Mouse (Mus musculus): Measurements from ENCODE around the gene Zdhhc19. TPM values are rescaled to one million over a fixed set of nuclear protein-coding genes. Genes with fewer than 3 reads are reported as not detected.

Gene Zdhhc19
- polyA plus RNA-seq (2012; rRNA removed), result 218 and 242 TPM in 2 replicates

DNA sequence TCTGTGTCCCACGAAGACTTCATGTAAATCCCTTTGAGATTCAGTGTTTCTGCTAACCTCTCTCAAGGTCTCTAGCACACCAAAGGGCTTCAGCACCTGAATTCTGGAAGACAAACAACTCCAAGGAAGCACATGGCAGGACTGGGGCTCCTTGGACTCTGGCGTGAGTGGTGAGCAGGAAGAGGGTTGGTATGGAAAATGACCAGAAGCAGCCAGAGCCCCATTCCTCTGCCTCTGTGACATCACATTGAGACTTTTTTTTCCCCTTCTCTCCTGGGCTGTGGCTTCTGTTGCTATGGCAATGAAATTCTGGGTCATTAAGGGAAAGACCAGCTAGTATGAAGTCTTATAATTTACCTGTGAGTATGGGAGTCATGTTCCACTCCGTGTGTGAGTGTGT, at the start of gene Zdhhc19:
Gene Zdhhc19 (plus strand): TSS at position 301 of the 400 bp plus-strand sequence.
- Histone ChIP-seq H3K36me3 (ENCODE audit: control insufficient read depth, insufficient read depth, low read length) (no peaks in the 10 kb centered on the region), H3K4me1 (ENCODE audit: control insufficient read depth, insufficient read depth, low read length) (peaks cover 8% of the 10 kb centered on the region), H3K4me3 (ENCODE audit: control insufficient read depth, low read depth, low read length) (peak within 1 kb of the TSS; percentile 94), H3K27me3 (ENCODE audit: control insufficient read depth, insufficient read depth, low read length) (no peaks in the 10 kb centered on the region), H3K27ac (ENCODE audit: control insufficient read depth, insufficient read depth, low read depth, low read length) (peak within 1 kb of the TSS; percentile 56)
- TF ChIP-seq CTCF (IDR thresholded peaks at IDR 0.05; ENCODE audit: control insufficient read depth, insufficient read depth, insufficient replicate concordance, low read depth, low read length) (no peak), POLR2A (IDR thresholded peaks at IDR 0.05; ENCODE audit: control insufficient read depth, low read depth, low read length) (peak; percentile 51; the same call in 1 of the 2 replicates)

DNA sequence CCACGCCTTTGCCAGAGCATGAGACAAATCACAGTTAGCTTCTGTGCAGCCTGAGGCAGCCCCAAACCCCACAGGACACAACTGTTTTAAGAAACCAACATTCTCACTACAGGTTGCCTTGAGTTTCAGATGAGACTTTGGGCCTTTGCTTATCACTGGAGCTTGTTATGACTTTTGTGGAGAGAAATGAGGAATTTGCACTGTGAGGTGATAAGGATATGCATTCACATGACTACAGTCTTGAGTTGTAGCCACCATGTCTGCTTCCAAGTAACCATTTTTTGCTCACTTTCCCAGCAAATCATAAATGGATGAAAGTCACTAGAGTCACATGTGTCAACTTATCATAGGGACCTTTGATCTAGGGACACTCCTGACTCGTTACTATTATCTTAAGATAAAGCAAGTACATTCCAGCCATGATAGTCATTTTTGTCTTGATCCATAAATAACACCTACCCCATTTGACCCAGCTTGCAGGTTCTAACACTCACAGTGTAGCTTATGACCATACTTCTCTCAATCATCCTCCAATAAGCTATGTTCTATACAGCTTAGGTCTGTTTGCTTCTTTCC, 49.4 kb upstream of the Zdhhc19 start:
- H3K4me1 ChIP-seq (ENCODE audit: control insufficient read depth, insufficient read depth, low read length), result no peaks in the 10 kb centered on the region
- H3K27ac ChIP-seq (ENCODE audit: control insufficient read depth, insufficient read depth, low read depth, low read length), result no peak overlapping the region
- H3K36me3 ChIP-seq (ENCODE audit: control insufficient read depth, insufficient read depth, low read length), result no peaks in the 10 kb centered on the region
- TF ChIP-seq CTCF (IDR thresholded peaks at IDR 0.05; ENCODE audit: control insufficient read depth, insufficient read depth, insufficient replicate concordance, low read depth, low read length) (no peak), POLR2A (IDR thresholded peaks at IDR 0.05; ENCODE audit: control insufficient read depth, low read depth, low read length) (no peak)
- H3K4me3 ChIP-seq (ENCODE audit: control insufficient read depth, low read depth, low read length), result no peak overlapping the region
- no peaks in the 10 kb centered on the region for H3K27me3 ChIP-seq (ENCODE audit: control insufficient read depth, insufficient read depth, low read length)

DNA sequence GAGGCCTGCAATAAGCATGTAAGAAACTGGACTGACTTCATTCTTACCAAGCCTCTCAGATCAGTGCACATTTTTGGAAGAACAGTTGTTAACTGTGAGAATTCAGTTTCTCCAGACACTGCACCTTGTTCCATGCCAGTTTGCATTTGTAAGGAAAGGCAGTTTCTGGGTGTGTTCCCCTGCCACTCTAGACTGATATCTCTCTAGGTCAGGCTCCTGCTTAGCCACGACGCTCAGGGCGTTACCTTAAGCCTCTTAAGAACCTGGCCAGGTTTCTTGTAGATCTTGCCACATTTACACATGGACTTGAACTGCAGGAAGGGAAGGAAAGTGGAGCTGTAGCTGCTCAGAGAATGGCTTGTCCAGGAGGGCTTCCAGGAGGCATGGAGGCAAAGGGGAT, 46.4 kb upstream of the Zdhhc19 start:
- Histone ChIP-seq H3K36me3 (ENCODE audit: control insufficient read depth, insufficient read depth, low read length) (peaks cover 1% of the 10 kb centered on the region; the same call in 1 of the 2 replicates), H3K27ac (ENCODE audit: control insufficient read depth, insufficient read depth, low read depth, low read length) (no peak overlapping the region), H3K4me3 (ENCODE audit: control insufficient read depth, low read depth, low read length) (no peak overlapping the region), H3K4me1 (ENCODE audit: control insufficient read depth, insufficient read depth, low read length) (no peaks in the 10 kb centered on the region), H3K27me3 (ENCODE audit: control insufficient read depth, insufficient read depth, low read length) (no peaks in the 10 kb centered on the region)
- TF ChIP-seq CTCF (IDR thresholded peaks at IDR 0.05; ENCODE audit: control insufficient read depth, insufficient read depth, insufficient replicate concordance, low read depth, low read length) (no peak), POLR2A (IDR thresholded peaks at IDR 0.05; ENCODE audit: control insufficient read depth, low read depth, low read length) (no peak)

GRCm38 (mm10) chr16:32450133-32450532, 45.9 kb upstream of the Zdhhc19 start:
- no peak overlapping the region for H3K27ac ChIP-seq (ENCODE audit: control insufficient read depth, insufficient read depth, low read depth, low read length)
- H3K4me1 ChIP-seq (ENCODE audit: control insufficient read depth, insufficient read depth, low read length), result no peaks in the 10 kb centered on the region
- no peak for TF ChIP-seq POLR2A (IDR thresholded peaks at IDR 0.05; ENCODE audit: control insufficient read depth, low read depth, low read length)
- no peak for TF ChIP-seq CTCF (IDR thresholded peaks at IDR 0.05; ENCODE audit: control insufficient read depth, insufficient read depth, insufficient replicate concordance, low read depth, low read length)
- H3K4me3 ChIP-seq (ENCODE audit: control insufficient read depth, low read depth, low read length), result no peak overlapping the region
- no peaks in the 10 kb centered on the region for H3K27me3 ChIP-seq (ENCODE audit: control insufficient read depth, insufficient read depth, low read length)
- peaks cover 1% of the 10 kb centered on the region; the same call in 1 of the 2 replicates for H3K36me3 ChIP-seq (ENCODE audit: control insufficient read depth, insufficient read depth, low read length)

DNA sequence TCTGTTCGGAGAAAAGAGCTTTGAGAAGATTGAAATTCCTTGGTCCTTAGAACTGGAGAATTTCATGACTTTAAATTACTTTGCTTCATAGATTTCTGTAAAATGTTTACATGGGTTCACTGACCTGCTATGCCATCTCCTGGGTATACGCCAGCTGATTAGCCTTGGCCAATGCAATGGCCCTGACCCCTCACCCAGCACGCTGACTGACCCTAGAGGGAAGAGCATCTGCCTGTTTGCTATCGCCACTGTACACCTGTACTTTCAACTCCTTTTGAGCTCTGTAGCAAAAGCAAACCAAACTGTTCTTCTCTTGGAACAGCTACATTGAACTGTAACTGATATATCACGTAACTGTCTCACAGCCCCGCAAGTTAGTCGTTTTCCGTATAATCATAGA, 43.0 kb upstream of the Zdhhc19 start:
- Histone ChIP-seq H3K4me3 (ENCODE audit: control insufficient read depth, low read depth, low read length) (no peak overlapping the region), H3K4me1 (ENCODE audit: control insufficient read depth, insufficient read depth, low read length) (no peaks in the 10 kb centered on the region), H3K27ac (ENCODE audit: control insufficient read depth, insufficient read depth, low read depth, low read length) (no peak overlapping the region), H3K27me3 (ENCODE audit: control insufficient read depth, insufficient read depth, low read length) (no peaks in the 10 kb centered on the region), H3K36me3 (ENCODE audit: control insufficient read depth, insufficient read depth, low read length) (peaks cover 1% of the 10 kb centered on the region; the same call in 1 of the 2 replicates)
- TF ChIP-seq POLR2A (IDR thresholded peaks at IDR 0.05; ENCODE audit: control insufficient read depth, low read depth, low read length) (no peak), CTCF (IDR thresholded peaks at IDR 0.05; ENCODE audit: control insufficient read depth, insufficient read depth, insufficient replicate concordance, low read depth, low read length) (no peak)

DNA sequence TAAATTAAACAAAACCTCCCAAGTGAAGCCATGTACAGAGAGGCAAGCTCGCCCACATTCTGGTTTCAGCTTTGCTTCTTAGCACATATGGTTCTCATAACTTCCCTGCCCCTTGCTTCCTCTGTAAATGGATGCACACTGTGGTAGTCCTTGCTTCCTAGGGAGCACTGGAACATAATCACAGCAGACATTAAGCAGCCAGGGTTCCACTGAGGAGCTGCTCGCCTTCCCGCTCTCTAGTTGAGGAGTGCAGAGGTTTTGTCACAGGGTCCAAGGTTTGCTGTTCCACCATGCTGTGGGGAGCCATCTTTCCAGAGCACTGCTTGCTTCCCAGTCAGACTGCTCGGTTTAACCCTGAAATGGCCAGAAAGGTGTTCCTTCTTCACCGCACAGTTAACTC, 41.4 kb upstream of the Zdhhc19 start:
- no peak overlapping the region for H3K4me3 ChIP-seq (ENCODE audit: control insufficient read depth, low read depth, low read length)
- no peak overlapping the region for H3K27ac ChIP-seq (ENCODE audit: control insufficient read depth, insufficient read depth, low read depth, low read length)
- no peaks in the 10 kb centered on the region for H3K4me1 ChIP-seq (ENCODE audit: control insufficient read depth, insufficient read depth, low read length)
- no peaks in the 10 kb centered on the region for H3K27me3 ChIP-seq (ENCODE audit: control insufficient read depth, insufficient read depth, low read length)
- TF ChIP-seq POLR2A (IDR thresholded peaks at IDR 0.05; ENCODE audit: control insufficient read depth, low read depth, low read length) (no peak), CTCF (IDR thresholded peaks at IDR 0.05; ENCODE audit: control insufficient read depth, insufficient read depth, insufficient replicate concordance, low read depth, low read length) (no peak)
- peaks cover 1% of the 10 kb centered on the region; the same call in 1 of the 2 replicates for H3K36me3 ChIP-seq (ENCODE audit: control insufficient read depth, insufficient read depth, low read length)

GRCm38 (mm10) chr16:32456086-32456485, 40.0 kb upstream of the Zdhhc19 start:
- H3K27ac ChIP-seq (ENCODE audit: control insufficient read depth, insufficient read depth, low read depth, low read length), result no peak overlapping the region

More at GRCm38 (mm10) chr16:32456086-32456485, 40.0 kb upstream of the Zdhhc19 start:
- H3K4me1 ChIP-seq (ENCODE audit: control insufficient read depth, insufficient read depth, low read length), result no peaks in the 10 kb centered on the region
- TF ChIP-seq POLR2A (IDR thresholded peaks at IDR 0.05; ENCODE audit: control insufficient read depth, low read depth, low read length) (no peak), CTCF (IDR thresholded peaks at IDR 0.05; ENCODE audit: control insufficient read depth, insufficient read depth, insufficient replicate concordance, low read depth, low read length) (no peak)
- no peak overlapping the region for H3K4me3 ChIP-seq (ENCODE audit: control insufficient read depth, low read depth, low read length)
- H3K36me3 ChIP-seq (ENCODE audit: control insufficient read depth, insufficient read depth, low read length), result peaks cover 1% of the 10 kb centered on the region; the same call in 1 of the 2 replicates
- H3K27me3 ChIP-seq (ENCODE audit: control insufficient read depth, insufficient read depth, low read length), result no peaks in the 10 kb centered on the region
